Mouse (Mus musculus): ENCODE measurements around the gene Gm7951. TPM values are rescaled to one million over a fixed set of nuclear protein-coding genes. Genes with fewer than 3 reads are reported as not detected.
"Not testable (repeated sequence)": the region's sequence is repeated elsewhere in the genome, so short reads cannot be mapped to it uniquely, and the experiment has no call there.

Gene Gm7951
- polyA plus RNA-seq (2014; fragmentation: Nextera tagmentation; extraction: Ambion mirVana): not detected in 2 replicates

DNA sequence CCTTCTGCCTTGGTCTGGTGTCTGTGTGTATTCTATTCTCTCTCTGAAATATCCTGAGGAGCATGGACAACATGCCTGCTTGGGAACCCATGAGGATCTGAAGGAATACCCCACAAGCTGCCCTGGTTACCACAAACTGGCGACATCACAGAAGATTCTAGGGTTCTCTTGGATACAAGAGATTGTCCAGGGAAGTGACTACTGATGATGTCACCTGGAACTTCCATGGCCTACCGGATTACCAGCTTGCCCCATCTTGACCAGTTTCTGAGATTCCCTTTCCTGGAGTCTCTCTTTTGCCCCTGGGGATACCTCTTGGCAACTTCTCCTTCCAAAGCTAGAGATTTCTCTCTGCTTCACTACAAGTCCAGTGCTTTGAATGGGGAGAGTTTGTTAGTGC, at the start of gene Gm7951:
Gene Gm7951 (minus strand): TSS at position 101 of the 400 bp plus-strand sequence.
- H3K27ac ChIP-seq (ENCODE audit: low read depth, low read length); H3K4me3 ChIP-seq (ENCODE audit: low read depth, low read length); H3K4me1 ChIP-seq (ENCODE audit: control insufficient read depth, insufficient read depth, low read length); ATAC-seq (replicated peaks; ENCODE audit: insufficient number of reproducible peaks, low FRiP score, low TSS enrichment); H3K4me2 ChIP-seq; H3K27me3 ChIP-seq (ENCODE audit: control insufficient read depth, insufficient read depth, low read length); H3K9me3 ChIP-seq (replicated peaks; ENCODE audit: control insufficient read depth, low read length); H3K9ac ChIP-seq (ENCODE audit: low read depth, low read length); H3K36me3 ChIP-seq (ENCODE audit: control insufficient read depth, insufficient read depth, low read length): not testable (repeated sequence)
- WGBS (ENCODE audit: insufficient replicate concordance): no CpG with 5 or more reads among the region's 2 CpGs

DNA sequence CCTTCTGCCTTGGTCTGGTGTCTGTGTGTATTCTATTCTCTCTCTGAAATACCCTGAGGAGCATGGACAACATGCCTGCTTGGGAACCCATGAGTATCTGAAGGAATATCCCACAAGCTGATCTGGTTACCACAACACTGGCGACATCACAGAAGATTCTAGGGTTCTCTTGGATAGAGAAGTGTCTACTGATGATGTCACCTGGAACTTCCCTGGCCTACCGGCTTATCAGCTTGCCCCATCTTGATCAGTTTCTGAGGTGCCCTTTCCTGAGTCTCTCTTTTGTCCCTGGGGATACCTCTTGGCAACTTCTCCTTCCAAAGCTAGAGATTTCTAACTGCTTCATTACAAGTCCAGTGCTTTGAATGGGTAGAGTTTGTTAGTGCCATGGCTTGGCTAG, 45.4 kb upstream of the Gm7951 start, which contains the start of gene Gm17027:
Gene Gm17027 (minus strand): TSS at position 101 of the 400 bp plus-strand sequence.
- WGBS (ENCODE audit: insufficient replicate concordance): 63% methylated on average over 1 of the region's 2 CpGs
- H3K27ac ChIP-seq (ENCODE audit: low read depth, low read length); H3K4me2 ChIP-seq; H3K9ac ChIP-seq (ENCODE audit: low read depth, low read length); H3K9me3 ChIP-seq (replicated peaks; ENCODE audit: control insufficient read depth, low read length); H3K27me3 ChIP-seq (ENCODE audit: control insufficient read depth, insufficient read depth, low read length); ATAC-seq (replicated peaks; ENCODE audit: insufficient number of reproducible peaks, low FRiP score, low TSS enrichment); H3K4me3 ChIP-seq (ENCODE audit: low read depth, low read length); H3K4me1 ChIP-seq (ENCODE audit: control insufficient read depth, insufficient read depth, low read length); H3K36me3 ChIP-seq (ENCODE audit: control insufficient read depth, insufficient read depth, low read length): not testable (repeated sequence)

DNA sequence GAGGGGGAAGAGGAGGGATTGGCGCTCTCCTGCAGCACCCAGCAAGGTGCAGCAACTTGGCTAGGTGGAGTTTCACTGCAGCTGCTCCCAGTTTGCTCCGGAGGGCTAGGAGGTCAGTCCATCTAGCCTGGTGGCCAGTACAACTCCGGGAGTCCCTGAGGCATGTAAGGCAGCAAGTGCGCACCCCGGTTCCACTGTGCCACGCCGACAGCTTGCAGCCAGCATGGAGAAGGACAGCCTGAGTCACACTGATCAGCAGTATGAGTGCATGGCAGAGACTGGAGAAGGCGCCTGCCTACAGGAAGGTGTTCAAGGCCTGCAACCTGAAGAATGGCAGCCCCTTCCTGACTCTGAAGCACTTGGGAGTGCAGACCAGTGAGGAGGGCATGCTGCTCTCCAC, 17.4 kb upstream of the Gm7951 start:
- not testable (repeated sequence) for ATAC-seq (replicated peaks; ENCODE audit: insufficient number of reproducible peaks, low FRiP score, low TSS enrichment); H3K36me3 ChIP-seq (ENCODE audit: control insufficient read depth, insufficient read depth, low read length); H3K4me1 ChIP-seq (ENCODE audit: control insufficient read depth, insufficient read depth, low read length); H3K9ac ChIP-seq (ENCODE audit: low read depth, low read length); H3K9me3 ChIP-seq (replicated peaks; ENCODE audit: control insufficient read depth, low read length); H3K27me3 ChIP-seq (ENCODE audit: control insufficient read depth, insufficient read depth, low read length); H3K27ac ChIP-seq (ENCODE audit: low read depth, low read length); H3K4me2 ChIP-seq; H3K4me3 ChIP-seq (ENCODE audit: low read depth, low read length)
- 77% methylated on average over 6 of the region's 8 CpGs for WGBS (ENCODE audit: insufficient replicate concordance)

DNA sequence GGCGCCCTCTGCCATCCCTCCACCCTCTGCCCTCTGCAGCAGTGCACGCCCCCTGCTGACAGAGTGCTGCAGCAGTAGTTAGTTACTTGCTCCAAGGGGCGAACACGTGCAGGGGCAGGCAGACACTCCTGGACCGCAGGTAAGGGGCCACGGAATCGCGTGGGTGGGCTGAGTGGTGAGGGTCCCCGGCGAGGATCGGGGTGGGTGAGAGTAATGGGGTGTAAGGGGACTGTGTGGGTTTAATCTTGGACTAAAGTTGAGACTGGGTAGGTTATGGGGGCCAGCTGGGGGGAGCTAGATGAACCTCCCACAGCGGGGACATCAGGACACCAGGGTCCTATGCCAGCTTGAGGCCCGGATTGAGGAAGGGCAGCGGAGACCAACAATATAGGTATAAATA, 16.6 kb upstream of the Gm7951 start:
- WGBS (ENCODE audit: insufficient replicate concordance): 45% methylated on average over 10 of the region's 14 CpGs
- H3K9me3 ChIP-seq (replicated peaks; ENCODE audit: control insufficient read depth, low read length); H3K4me1 ChIP-seq (ENCODE audit: control insufficient read depth, insufficient read depth, low read length); H3K4me2 ChIP-seq; H3K4me3 ChIP-seq (ENCODE audit: low read depth, low read length); H3K27me3 ChIP-seq (ENCODE audit: control insufficient read depth, insufficient read depth, low read length); ATAC-seq (replicated peaks; ENCODE audit: insufficient number of reproducible peaks, low FRiP score, low TSS enrichment); H3K27ac ChIP-seq (ENCODE audit: low read depth, low read length); H3K9ac ChIP-seq (ENCODE audit: low read depth, low read length); H3K36me3 ChIP-seq (ENCODE audit: control insufficient read depth, insufficient read depth, low read length): not testable (repeated sequence)

Other genes with a start within 250 kb of the Gm7951 start
- not detected in 2 replicates for gene Gm7980, start 210.1 kb downstream of the Gm7951 start, polyA plus RNA-seq (2014; fragmentation: Nextera tagmentation; extraction: Ambion mirVana)
- gene 1700049E17Rik1, start 192.4 kb downstream of the Gm7951 start, polyA plus RNA-seq (2014; fragmentation: Nextera tagmentation; extraction: Ambion mirVana): not detected in 2 replicates
- not detected in 2 replicates for gene 1700024B05Rik, start 173.4 kb downstream of the Gm7951 start, polyA plus RNA-seq (2014; fragmentation: Nextera tagmentation; extraction: Ambion mirVana)
- not detected in 2 replicates for gene Gm6401, start 149.4 kb downstream of the Gm7951 start, polyA plus RNA-seq (2014; fragmentation: Nextera tagmentation; extraction: Ambion mirVana)
- gene Gm3543, start 134.0 kb downstream of the Gm7951 start, polyA plus RNA-seq (2014; fragmentation: Nextera tagmentation; extraction: Ambion mirVana): not detected in 2 replicates
- not detected in 2 replicates for gene Gm17027, start 45.3 kb upstream of the Gm7951 start, polyA plus RNA-seq (2014; fragmentation: Nextera tagmentation; extraction: Ambion mirVana)
- gene Gm3573, start 73.4 kb upstream of the Gm7951 start, polyA plus RNA-seq (2014; fragmentation: Nextera tagmentation; extraction: Ambion mirVana): not detected in 2 replicates
- not detected in 2 replicates for gene Gm17026, start 142.7 kb upstream of the Gm7951 start, polyA plus RNA-seq (2014; fragmentation: Nextera tagmentation; extraction: Ambion mirVana)
- not detected in 2 replicates for gene Gm9611, start 180.0 kb upstream of the Gm7951 start, polyA plus RNA-seq (2014; fragmentation: Nextera tagmentation; extraction: Ambion mirVana)
- gene Gm7995, start 192.8 kb upstream of the Gm7951 start, polyA plus RNA-seq (2014; fragmentation: Nextera tagmentation; extraction: Ambion mirVana): not detected in 2 replicates